Mouse (Mus musculus) hindbrain, embryonic 16.5 days (tissue): Measurements from ENCODE around the gene Ilf3. TPM values are rescaled to one million over a fixed set of nuclear protein-coding genes. Genes with fewer than 3 reads are reported as not detected.
A peak's percentile ranks its signal among the peaks of the same experiment; 100 is the strongest.

Source experiments
- ATAC-seq: fragments of 200-750 bp; cut with Nextera tagmentation; 2 replicates; pipeline ENCODE4 v1.8.0; 2017; ENCODE audit warnings: moderate TSS enrichment, moderate library complexity
- H3K27ac ChIP-seq: fragments of 300-500 bp; sonication (generic); 2 replicates; pipeline ENCODE4 v1.5.1; 2014; ENCODE audit warnings: low read depth, mild to moderate bottlenecking, control low read depth, low read length, moderate library complexity
- H3K27me3 ChIP-seq: fragments of 300-500 bp; sonication (generic); replicated peaks from 2 replicates; pipeline ENCODE4 v1.6.1; 2014; ENCODE audit warnings: low read length; ENCODE audit not compliant: control insufficient read depth, insufficient read depth
- H3K36me3 ChIP-seq: fragments of 300-500 bp; sonication (generic); 2 replicates; pipeline ENCODE4 v1.6.1; 2014; ENCODE audit warnings: mild to moderate bottlenecking, low read length, moderate library complexity, mixed read lengths; ENCODE audit not compliant: control insufficient read depth, insufficient read depth
- H3K4me1 ChIP-seq: fragments of 300-500 bp; sonication (generic); 2 replicates; pipeline ENCODE4 v1.6.1; 2014; ENCODE audit warnings: low read depth, low read length; ENCODE audit not compliant: control insufficient read depth, insufficient read depth
- H3K4me2 ChIP-seq: fragments of 300-500 bp; sonication (generic); 2 replicates; pipeline ENCODE4 v1.6.1; 2014; ENCODE audit warnings: mild to moderate bottlenecking, low read length, control low read depth, moderate library complexity
- H3K4me3 ChIP-seq: fragments of 300-500 bp; sonication (generic); 2 replicates; pipeline ENCODE4 v1.5.1; 2014; ENCODE audit warnings: mild to moderate bottlenecking, low read length, control low read depth, moderate library complexity
- H3K9ac ChIP-seq: fragments of 300-500 bp; sonication (generic); 2 replicates; pipeline ENCODE4 v1.6.1; 2014; ENCODE audit warnings: low read depth, mild to moderate bottlenecking, control low read depth, low read length, moderate library complexity
- H3K9me3 ChIP-seq: fragments of 300-500 bp; sonication (generic); 2 replicates; pipeline ENCODE4 v1.6.1; 2014; ENCODE audit warnings: mild to moderate bottlenecking, low read length, moderate library complexity; ENCODE audit not compliant: control insufficient read depth
- WGBS: fragments of 180-500 bp; shearing (Covaris S2); extraction: QIAGEN DNeasy Blood & Tissue Kit; methylation state at CpG from one replicate; pipeline ENCODE4 v1.1.7; 2014; 5-methylcytosine and 5-hydroxymethylcytosine counted together
- polyA plus RNA-seq: library from polyadenylated mRNA; unstranded; fragments of >200 nt; fragmentation: Nextera tagmentation; extraction: Ambion mirVana; gene quantifications from 2 replicates; pipeline ENCODE4 v1.2.1, GENCODE M21; 2015

The Ilf3 gene
- polyA plus RNA-seq, 1 experiment from 2014 or later: 186 TPM

- no peak for ATAC-seq
- 64% methylated on average over 3 of the region's 3 CpGs for WGBS
- Histone ChIP-seq H3K27me3 (no peaks in the 10 kb centered on the region), H3K9me3 (no peaks in the 10 kb centered on the region), H3K36me3 (no peaks in the 10 kb centered on the region), H3K9ac (no peak overlapping the region), H3K27ac (no peak overlapping the region), H3K4me3 (no peak overlapping the region), H3K4me2 (no peak overlapping the region), H3K4me1 (peaks cover 2% of the 10 kb centered on the region; the same call in 1 of the 2 replicates)
Measured at GRCm38 (mm10) chr9:21327569-21327968, 40.1 kb upstream of the Ilf3 start.

- H3K27ac ChIP-seq: no peak overlapping the region
- no peaks in the 10 kb centered on the region for H3K27me3 ChIP-seq
- no peak overlapping the region for H3K4me2 ChIP-seq
- H3K36me3 ChIP-seq: no peaks in the 10 kb centered on the region
- no peak overlapping the region for H3K9ac ChIP-seq
- ATAC-seq: no peak
- H3K9me3 ChIP-seq: no peaks in the 10 kb centered on the region
- H3K4me1 ChIP-seq: peaks cover 2% of the 10 kb centered on the region; the same call in 1 of the 2 replicates
- WGBS: 83% methylated on average over 3 of the region's 3 CpGs
- H3K4me3 ChIP-seq: no peak overlapping the region
Measured at GRCm38 (mm10) chr9:21328041-21328440, 39.6 kb upstream of the Ilf3 start.

- H3K4me3 ChIP-seq: no peak overlapping the region
- H3K27me3 ChIP-seq: no peaks in the 10 kb centered on the region
- no peak overlapping the region for H3K4me2 ChIP-seq
- H3K36me3 ChIP-seq: no peaks in the 10 kb centered on the region
- peaks cover 2% of the 10 kb centered on the region; the same call in 1 of the 2 replicates for H3K4me1 ChIP-seq
- no peak overlapping the region for H3K9ac ChIP-seq
- H3K9me3 ChIP-seq: no peaks in the 10 kb centered on the region
- ATAC-seq: no peak
- 72% methylated on average over 4 of the region's 5 CpGs for WGBS
- no peak overlapping the region for H3K27ac ChIP-seq
Measured at GRCm38 (mm10) chr9:21329041-21329440, 38.6 kb upstream of the Ilf3 start.

GRCm38 (mm10) chr9:21329699-21330289 lies 37.9 kb upstream of the Ilf3 start:
- ATAC-seq: no peak
- Histone ChIP-seq H3K9me3 (no peaks in the 10 kb centered on the region), H3K4me3 (no peak overlapping the region), H3K27ac (no peak overlapping the region), H3K4me1 (peaks cover 2% of the 10 kb centered on the region; the same call in 1 of the 2 replicates), H3K27me3 (no peaks in the 10 kb centered on the region), H3K9ac (no peak overlapping the region), H3K36me3 (no peaks in the 10 kb centered on the region), H3K4me2 (no peak overlapping the region)
- WGBS: 93% methylated on average over 10 of the region's 10 CpGs

- Histone ChIP-seq H3K4me1 (peaks cover 2% of the 10 kb centered on the region; the same call in 1 of the 2 replicates), H3K9me3 (no peaks in the 10 kb centered on the region), H3K27ac (no peak overlapping the region), H3K36me3 (no peaks in the 10 kb centered on the region), H3K4me3 (no peak overlapping the region), H3K4me2 (no peak overlapping the region), H3K27me3 (no peaks in the 10 kb centered on the region), H3K9ac (no peak overlapping the region; the same call in 1 of the 2 replicates)
- WGBS: 89% methylated on average over 12 of the region's 12 CpGs
- ATAC-seq: no peak
Measured at GRCm38 (mm10) chr9:21331365-21332140, 36.1 kb upstream of the Ilf3 start.

GRCm38 (mm10) chr9:21332161-21333061 lies 35.3 kb upstream of the Ilf3 start:
- Histone ChIP-seq H3K9me3 (no peaks in the 10 kb centered on the region), H3K4me2 (no peak overlapping the region), H3K27ac (no peak overlapping the region), H3K4me1 (peaks cover 2% of the 10 kb centered on the region; the same call in 1 of the 2 replicates), H3K4me3 (no peak overlapping the region), H3K27me3 (no peaks in the 10 kb centered on the region), H3K9ac (no peak overlapping the region; the same call in 1 of the 2 replicates), H3K36me3 (no peaks in the 10 kb centered on the region)
- WGBS: 25% methylated on average over 9 of the region's 9 CpGs
- peak; percentile 34; the same call in 1 of the 2 replicates for ATAC-seq

GRCm38 (mm10) chr9:21333523-21333922 lies 34.1 kb upstream of the Ilf3 start:
- Histone ChIP-seq H3K27ac (no peak overlapping the region), H3K27me3 (no peaks in the 10 kb centered on the region), H3K4me3 (no peak overlapping the region), H3K4me1 (peaks cover 2% of the 10 kb centered on the region; the same call in 1 of the 2 replicates), H3K9ac (no peak overlapping the region), H3K4me2 (no peak overlapping the region), H3K9me3 (no peaks in the 10 kb centered on the region), H3K36me3 (no peaks in the 10 kb centered on the region)
- ATAC-seq: no peak
- 86% methylated on average over 1 of the region's 1 CpGs for WGBS

- no peak overlapping the region for H3K9ac ChIP-seq
- no peak overlapping the region for H3K4me2 ChIP-seq
- ATAC-seq: no peak
- no peaks in the 10 kb centered on the region for H3K36me3 ChIP-seq
- no peaks in the 10 kb centered on the region for H3K9me3 ChIP-seq
- no peak overlapping the region for H3K27ac ChIP-seq
- H3K4me1 ChIP-seq: peaks cover 2% of the 10 kb centered on the region; the same call in 1 of the 2 replicates
- H3K4me3 ChIP-seq: no peak overlapping the region
- no peaks in the 10 kb centered on the region for H3K27me3 ChIP-seq
Measured at GRCm38 (mm10) chr9:21334747-21335146, 32.9 kb upstream of the Ilf3 start.
